Mouse (Mus musculus): ENCODE results near the gene Cpt2. TPM values are rescaled to one million over a fixed set of nuclear protein-coding genes. Genes with fewer than 3 reads are reported as not detected.

Cpt2 gene
- polyA plus RNA-seq, 1 experiment: 10.3 TPM

GRCm38 (mm10) chr4:107928269-107928668, 4.9 kb upstream of the Cpt2 start:
- H3K4me1 ChIP-seq (ENCODE audit: control insufficient read depth, insufficient read depth, low read length): no peaks in the 10 kb centered on the region
- TF ChIP-seq POLR2A (IDR thresholded peaks at IDR 0.05; ENCODE audit: extremely low read depth, insufficient read depth, low read length): no peak
- H3K4me3 ChIP-seq (ENCODE audit: insufficient read depth, low read length): no peak overlapping the region
- H3K27ac ChIP-seq (ENCODE audit: insufficient read depth, low read length): no peak overlapping the region

DNA sequence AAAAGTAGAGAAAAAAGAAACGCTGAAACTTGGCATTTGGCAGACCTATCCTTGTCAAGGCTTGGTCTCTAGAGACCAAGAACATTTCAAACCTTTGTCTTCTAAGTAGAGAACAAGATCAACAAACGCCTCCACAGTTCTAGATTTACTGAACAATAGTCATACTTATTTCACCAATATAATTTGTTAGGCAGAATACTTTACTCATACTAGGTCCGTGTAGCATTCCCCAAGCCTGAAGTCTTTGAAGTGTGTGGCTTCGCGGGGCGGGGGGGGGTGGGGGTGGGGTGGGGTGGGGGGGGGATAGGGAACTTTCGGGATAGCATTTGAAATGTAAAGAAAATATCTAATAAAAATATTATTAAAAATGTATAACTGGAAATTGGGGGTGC, 389 bp upstream of the Cpt2 start:
- Histone ChIP-seq H3K4me1 (ENCODE audit: control insufficient read depth, insufficient read depth, low read length) (no peaks in the 10 kb centered on the region), H3K27ac (ENCODE audit: insufficient read depth, low read length) (no peak overlapping the region), H3K4me3 (ENCODE audit: insufficient read depth, low read length) (no peak overlapping the region; the same call in 1 of the 2 replicates)
- TF ChIP-seq CTCF (IDR thresholded peaks at IDR 0.05; ENCODE audit: extremely low read depth, insufficient read depth, low read length) (no peak), POLR2A (IDR thresholded peaks at IDR 0.05; ENCODE audit: extremely low read depth, insufficient read depth, low read length) (no peak)

- Histone ChIP-seq H3K4me3 (ENCODE audit: insufficient read depth, low read length) (no peak overlapping the region; the same call in 1 of the 2 replicates), H3K27ac (ENCODE audit: insufficient read depth, low read length) (0 out of 2 replicates have a peak overlapping the region, but pooled peaks have one; percentile 1), H3K4me1 (ENCODE audit: control insufficient read depth, insufficient read depth, low read length) (no peaks in the 10 kb centered on the region)
- TF ChIP-seq POLR2A (IDR thresholded peaks at IDR 0.05; ENCODE audit: extremely low read depth, insufficient read depth, low read length) (no peak), CTCF (IDR thresholded peaks at IDR 0.05; ENCODE audit: extremely low read depth, insufficient read depth, low read length) (no peak)
Measured at GRCm38 (mm10) chr4:107921952-107922351, 1.5 kb downstream of the Cpt2 start.

DNA sequence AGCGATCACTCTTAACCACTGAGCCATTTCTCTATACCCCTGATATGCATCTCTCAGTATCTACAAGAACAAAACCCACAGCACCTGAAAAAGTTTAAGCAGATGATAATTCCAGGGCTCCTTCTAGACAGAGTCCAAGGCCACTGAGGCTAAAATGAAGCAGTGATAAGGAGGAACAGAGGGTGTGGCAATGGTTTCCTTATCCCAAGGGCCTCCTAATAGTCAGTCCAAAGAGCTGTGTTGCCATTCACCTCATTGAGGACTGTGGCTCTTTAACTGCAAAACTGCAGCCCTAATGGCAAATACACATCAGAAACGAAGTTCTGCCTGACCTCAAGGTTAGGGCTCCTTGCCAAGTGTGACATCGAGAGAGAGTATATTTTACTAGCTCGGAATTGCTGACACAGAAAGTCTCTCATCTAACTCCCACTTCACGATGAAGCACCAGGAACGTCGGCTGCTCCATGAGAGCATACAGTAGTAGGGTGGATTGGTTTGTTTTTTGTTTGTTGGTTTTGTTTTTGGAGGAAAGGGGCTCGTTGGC, 2.2 kb downstream of the Cpt2 start:
- TF ChIP-seq POLR2A (IDR thresholded peaks at IDR 0.05; ENCODE audit: extremely low read depth, insufficient read depth, low read length) (no peak), CTCF (IDR thresholded peaks at IDR 0.05; ENCODE audit: extremely low read depth, insufficient read depth, low read length) (no peak)
- H3K27ac ChIP-seq (ENCODE audit: insufficient read depth, low read length): no peak overlapping the region
- no peak overlapping the region for H3K4me3 ChIP-seq (ENCODE audit: insufficient read depth, low read length)
- H3K4me1 ChIP-seq (ENCODE audit: control insufficient read depth, insufficient read depth, low read length): no peaks in the 10 kb centered on the region

- no peak overlapping the region for H3K4me3 ChIP-seq (ENCODE audit: insufficient read depth, low read length)
- H3K27ac ChIP-seq (ENCODE audit: insufficient read depth, low read length): no peak overlapping the region
- no peak for TF ChIP-seq POLR2A (IDR thresholded peaks at IDR 0.05; ENCODE audit: extremely low read depth, insufficient read depth, low read length)
Measured at GRCm38 (mm10) chr4:107920336-107920735, 3.1 kb downstream of the Cpt2 start.

DNA sequence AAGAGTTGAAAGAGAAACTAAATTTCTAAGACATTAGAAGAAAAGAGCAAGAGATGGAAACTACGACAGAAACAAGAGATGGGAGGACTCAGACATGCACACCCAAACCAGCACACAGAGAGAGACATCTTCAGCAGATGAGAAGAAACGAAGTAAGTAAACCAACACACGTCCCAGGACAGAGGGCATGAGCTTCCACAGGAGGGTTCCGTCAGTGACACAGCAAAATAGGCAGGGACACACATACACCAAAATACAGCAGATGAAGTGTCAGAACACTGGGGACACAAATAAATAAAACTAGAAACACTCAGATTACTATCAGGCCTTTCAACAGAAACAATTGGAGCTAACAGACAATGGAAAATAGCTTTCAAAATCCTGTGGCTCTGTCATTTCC, 13.4 kb downstream of the Cpt2 start:
- TF ChIP-seq CTCF (IDR thresholded peaks at IDR 0.05; ENCODE audit: extremely low read depth, insufficient read depth, low read length) (no peak), POLR2A (IDR thresholded peaks at IDR 0.05; ENCODE audit: extremely low read depth, insufficient read depth, low read length) (no peak)
- Histone ChIP-seq H3K4me3 (ENCODE audit: insufficient read depth, low read length) (no peak overlapping the region), H3K27ac (ENCODE audit: insufficient read depth, low read length) (no peak overlapping the region), H3K4me1 (ENCODE audit: control insufficient read depth, insufficient read depth, low read length) (no peaks in the 10 kb centered on the region)

More at GRCm38 (mm10) chr4:107920336-107920735, 3.1 kb downstream of the Cpt2 start:
- no peaks in the 10 kb centered on the region for H3K4me1 ChIP-seq (ENCODE audit: control insufficient read depth, insufficient read depth, low read length)

GRCm38 (mm10) chr4:107906561-107906960, 16.8 kb downstream of the Cpt2 start:
- Histone ChIP-seq H3K27ac (ENCODE audit: insufficient read depth, low read length) (no peak overlapping the region), H3K4me1 (ENCODE audit: control insufficient read depth, insufficient read depth, low read length) (no peaks in the 10 kb centered on the region), H3K4me3 (ENCODE audit: insufficient read depth, low read length) (no peak overlapping the region)
- TF ChIP-seq CTCF (IDR thresholded peaks at IDR 0.05; ENCODE audit: extremely low read depth, insufficient read depth, low read length) (no peak), POLR2A (IDR thresholded peaks at IDR 0.05; ENCODE audit: extremely low read depth, insufficient read depth, low read length) (no peak)

DNA sequence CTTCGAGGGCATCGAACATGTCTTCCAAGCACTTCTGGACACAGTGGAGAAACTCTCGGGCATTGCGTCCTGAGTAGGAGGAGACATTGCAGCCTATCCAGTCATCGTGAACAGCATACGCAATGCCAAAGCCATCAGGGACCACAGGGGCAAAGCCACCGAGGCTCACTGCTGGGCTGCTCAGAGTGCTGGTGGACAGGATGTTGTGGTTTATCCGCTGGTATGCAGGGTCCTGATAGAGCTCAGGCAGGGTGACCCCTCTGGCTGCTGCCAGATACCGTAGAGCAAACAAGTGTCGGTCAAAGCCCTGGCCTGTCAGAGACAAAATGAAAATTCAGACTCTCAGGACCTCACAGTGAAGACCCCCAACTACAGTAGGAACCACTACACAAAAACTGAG, 19.2 kb downstream of the Cpt2 start:
- Histone ChIP-seq H3K4me1 (ENCODE audit: control insufficient read depth, insufficient read depth, low read length) (no peaks in the 10 kb centered on the region), H3K4me3 (ENCODE audit: insufficient read depth, low read length) (no peak overlapping the region), H3K27ac (ENCODE audit: insufficient read depth, low read length) (no peak overlapping the region)
- no peak for TF ChIP-seq CTCF (IDR thresholded peaks at IDR 0.05; ENCODE audit: extremely low read depth, insufficient read depth, low read length)
- no peak for TF ChIP-seq POLR2A (IDR thresholded peaks at IDR 0.05; ENCODE audit: extremely low read depth, insufficient read depth, low read length)

- TF ChIP-seq CTCF (IDR thresholded peaks at IDR 0.05; ENCODE audit: extremely low read depth, insufficient read depth, low read length) (no peak), POLR2A (IDR thresholded peaks at IDR 0.05; ENCODE audit: extremely low read depth, insufficient read depth, low read length) (no peak)
- Histone ChIP-seq H3K4me1 (ENCODE audit: control insufficient read depth, insufficient read depth, low read length) (no peaks in the 10 kb centered on the region), H3K27ac (ENCODE audit: insufficient read depth, low read length) (no peak overlapping the region), H3K4me3 (ENCODE audit: insufficient read depth, low read length) (no peak overlapping the region)
Measured at GRCm38 (mm10) chr4:107900206-107900605, 23.2 kb downstream of the Cpt2 start.

DNA sequence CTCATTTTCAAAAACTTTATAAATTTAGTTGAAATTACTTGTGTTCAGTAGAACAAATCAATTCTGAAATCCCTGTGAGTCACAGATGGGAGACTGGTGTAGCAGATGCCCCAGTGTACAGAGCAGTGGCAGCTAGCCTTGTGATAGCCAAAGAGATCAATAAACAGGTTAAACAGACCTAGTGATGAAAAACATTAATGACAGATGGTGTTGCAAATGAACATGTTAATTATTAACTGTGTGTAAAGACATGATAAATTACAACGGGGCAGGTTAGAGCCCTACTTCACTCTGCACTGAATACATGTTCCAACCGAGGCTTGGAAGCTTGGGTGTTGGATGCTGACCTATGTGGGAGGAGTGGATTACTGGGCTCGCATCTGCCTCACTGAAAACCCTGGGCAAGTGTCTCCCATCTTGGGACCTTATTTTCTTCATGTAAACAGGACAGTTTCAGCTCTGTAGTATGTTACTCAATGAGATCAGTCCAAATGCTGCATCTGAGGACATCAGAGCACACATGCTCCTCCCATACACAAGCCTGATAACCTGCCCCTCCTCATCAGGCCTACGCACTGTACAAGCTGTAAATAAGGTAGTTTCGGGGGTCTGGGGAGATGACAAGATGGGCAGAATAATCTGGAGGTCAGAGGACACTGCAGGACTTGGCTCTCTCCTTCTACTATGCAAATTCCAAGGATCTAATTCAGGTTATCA, 24.0 kb downstream of the Cpt2 start:
- H3K4me3 ChIP-seq (ENCODE audit: insufficient read depth, low read length): no peak overlapping the region

More for the DNA sequence above, 24.0 kb downstream of the Cpt2 start:
- H3K27ac ChIP-seq (ENCODE audit: insufficient read depth, low read length): no peak overlapping the region
- no peak for TF ChIP-seq CTCF (IDR thresholded peaks at IDR 0.05; ENCODE audit: extremely low read depth, insufficient read depth, low read length)
- no peak for TF ChIP-seq POLR2A (IDR thresholded peaks at IDR 0.05; ENCODE audit: extremely low read depth, insufficient read depth, low read length)
- H3K4me1 ChIP-seq (ENCODE audit: control insufficient read depth, insufficient read depth, low read length): no peaks in the 10 kb centered on the region

Data from cortical plate, adult 2 months (tissue).